Mouse (Mus musculus): Measurements from ENCODE around the gene Slc38a9. TPM values are rescaled to one million over a fixed set of nuclear protein-coding genes. Genes with fewer than 3 reads are reported as not detected.

Slc38a9 gene
- total and polyA plus RNA-seq, 2 experiments from 2014 or later = 8.7 to 14.6 TPM

- Histone ChIP-seq H3K4me2 (ENCODE audit: low read depth) (no peak overlapping the region), H3K4me1 (ENCODE audit: insufficient read depth) (no peaks in the 10 kb centered on the region), H3K4me3 (ENCODE audit: low read depth, low read length) (no peak overlapping the region), H3K27ac (ENCODE audit: low read depth, low read length) (no peak overlapping the region), H3K36me3 (ENCODE audit: insufficient read depth) (peaks cover 9% of the 10 kb centered on the region), H3K9ac (no peak overlapping the region), H3K27me3 (ENCODE audit: insufficient read depth, low read length) (no peaks in the 10 kb centered on the region), H3K9me3 (ENCODE audit: low read length) (no peaks in the 10 kb centered on the region)
- ATAC-seq (no peak), DNase-seq (no peak)
- TF ChIP-seq CTCF (IDR thresholded peaks at IDR 0.05; ENCODE audit: low read depth) = no peak
- 87% methylated on average over 10 of the region's 10 CpGs for WGBS
These were observed 75.9 kb downstream of the Slc38a9 start for GRCm38 (mm10) chr13:112736407-112736806.

- H3K4me1 ChIP-seq (ENCODE audit: insufficient read depth) = no peaks in the 10 kb centered on the region
- H3K4me3 ChIP-seq (ENCODE audit: low read depth, low read length) = no peak overlapping the region
- ATAC-seq = no peak
- DNase-seq = no peak
- no peak overlapping the region for H3K4me2 ChIP-seq (ENCODE audit: low read depth)
- TF ChIP-seq CTCF (IDR thresholded peaks at IDR 0.05; ENCODE audit: low read depth) = no peak
- no peak overlapping the region for H3K9ac ChIP-seq
- 79% methylated on average over 9 of the region's 9 CpGs for WGBS
- no peak overlapping the region for H3K27ac ChIP-seq (ENCODE audit: low read depth, low read length)
- no peaks in the 10 kb centered on the region for H3K9me3 ChIP-seq (ENCODE audit: low read length)
- no peaks in the 10 kb centered on the region for H3K27me3 ChIP-seq (ENCODE audit: insufficient read depth, low read length)
- H3K36me3 ChIP-seq (ENCODE audit: insufficient read depth) = peaks cover 4% of the 10 kb centered on the region
These were observed 76.6 kb downstream of the Slc38a9 start for GRCm38 (mm10) chr13:112737110-112737509.

- no peak for DNase-seq
- TF ChIP-seq CTCF (IDR thresholded peaks at IDR 0.05; ENCODE audit: low read depth) = no peak
- Histone ChIP-seq H3K4me2 (ENCODE audit: low read depth) (no peak overlapping the region), H3K4me1 (ENCODE audit: insufficient read depth) (no peaks in the 10 kb centered on the region), H3K27me3 (ENCODE audit: insufficient read depth, low read length) (no peaks in the 10 kb centered on the region), H3K36me3 (ENCODE audit: insufficient read depth) (no peaks in the 10 kb centered on the region; the same call in 1 of the 2 replicates), H3K4me3 (ENCODE audit: low read depth, low read length) (no peak overlapping the region), H3K9me3 (ENCODE audit: low read length) (no peaks in the 10 kb centered on the region), H3K9ac (no peak overlapping the region), H3K27ac (ENCODE audit: low read depth, low read length) (no peak overlapping the region)
- WGBS = 87% methylated on average over 16 of the region's 16 CpGs
- no peak for ATAC-seq
These were observed 77.5 kb downstream of the Slc38a9 start for GRCm38 (mm10) chr13:112738005-112738404.

GRCm38 (mm10) chr13:112740073-112740472, 79.5 kb downstream of the Slc38a9 start:
- Histone ChIP-seq H3K4me3 (ENCODE audit: low read depth, low read length) (no peak overlapping the region), H3K36me3 (ENCODE audit: insufficient read depth) (no peaks in the 10 kb centered on the region), H3K27ac (ENCODE audit: low read depth, low read length) (no peak overlapping the region), H3K4me2 (ENCODE audit: low read depth) (no peak overlapping the region), H3K9me3 (ENCODE audit: low read length) (no peaks in the 10 kb centered on the region), H3K9ac (no peak overlapping the region), H3K27me3 (ENCODE audit: insufficient read depth, low read length) (no peaks in the 10 kb centered on the region), H3K4me1 (ENCODE audit: insufficient read depth) (no peaks in the 10 kb centered on the region)
- DNase-seq = no peak
- no peak for ATAC-seq
- no peak for TF ChIP-seq CTCF (IDR thresholded peaks at IDR 0.05; ENCODE audit: low read depth)
- 91% methylated on average over 6 of the region's 6 CpGs for whole genome bisulfite sequencing

- 72% methylated on average over 14 of the region's 14 CpGs for WGBS
- H3K4me1 ChIP-seq (ENCODE audit: insufficient read depth) = no peaks in the 10 kb centered on the region
- no peaks in the 10 kb centered on the region for H3K9me3 ChIP-seq (ENCODE audit: low read length)
- H3K27me3 ChIP-seq (ENCODE audit: insufficient read depth, low read length) = no peaks in the 10 kb centered on the region
- H3K27ac ChIP-seq (ENCODE audit: low read depth, low read length) = no peak overlapping the region
- ATAC-seq (no peak), DNase-seq (no peak)
- H3K9ac ChIP-seq = no peak overlapping the region
- H3K36me3 ChIP-seq (ENCODE audit: insufficient read depth) = no peaks in the 10 kb centered on the region
- H3K4me3 ChIP-seq (ENCODE audit: low read depth, low read length) = no peak overlapping the region
- H3K4me2 ChIP-seq (ENCODE audit: low read depth) = no peak overlapping the region
- TF ChIP-seq CTCF (IDR thresholded peaks at IDR 0.05; ENCODE audit: low read depth) = no peak
These were observed 81.7 kb downstream of the Slc38a9 start for GRCm38 (mm10) chr13:112742076-112742830.

GRCm38 (mm10) chr13:112743647-112744046, 83.1 kb downstream of the Slc38a9 start:
- ATAC-seq (no peak), DNase-seq (no peak)
- Histone ChIP-seq H3K4me2 (ENCODE audit: low read depth) (no peak overlapping the region), H3K36me3 (ENCODE audit: insufficient read depth) (no peaks in the 10 kb centered on the region), H3K4me3 (ENCODE audit: low read depth, low read length) (no peak overlapping the region), H3K9me3 (ENCODE audit: low read length) (no peaks in the 10 kb centered on the region), H3K27me3 (ENCODE audit: insufficient read depth, low read length) (no peaks in the 10 kb centered on the region), H3K4me1 (ENCODE audit: insufficient read depth) (no peaks in the 10 kb centered on the region), H3K27ac (ENCODE audit: low read depth, low read length) (no peak overlapping the region), H3K9ac (no peak overlapping the region)
- TF ChIP-seq CTCF (IDR thresholded peaks at IDR 0.05; ENCODE audit: low read depth) = no peak
- 90% methylated on average over 4 of the region's 4 CpGs for WGBS

GRCm38 (mm10) chr13:112744061-112744849, 83.7 kb downstream of the Slc38a9 start:
- TF ChIP-seq CTCF (IDR thresholded peaks at IDR 0.05; ENCODE audit: low read depth) = no peak
- H3K4me2 ChIP-seq (ENCODE audit: low read depth) = no peak overlapping the region
- no peaks in the 10 kb centered on the region for H3K36me3 ChIP-seq (ENCODE audit: insufficient read depth)
- H3K4me3 ChIP-seq (ENCODE audit: low read depth, low read length) = no peak overlapping the region
- 82% methylated on average over 15 of the region's 15 CpGs for whole genome bisulfite sequencing
- ATAC-seq (no peak), DNase-seq (no peak)
- no peaks in the 10 kb centered on the region for H3K27me3 ChIP-seq (ENCODE audit: insufficient read depth, low read length)
- no peak overlapping the region for H3K27ac ChIP-seq (ENCODE audit: low read depth, low read length)
- no peak overlapping the region for H3K9ac ChIP-seq
- no peaks in the 10 kb centered on the region for H3K9me3 ChIP-seq (ENCODE audit: low read length)
- no peaks in the 10 kb centered on the region for H3K4me1 ChIP-seq (ENCODE audit: insufficient read depth)

Measured in forebrain, postnatal 0 days (tissue).